Mouse (Mus musculus): ENCODE data around the gene Egfl8.

The Egfl8 gene

DNA sequence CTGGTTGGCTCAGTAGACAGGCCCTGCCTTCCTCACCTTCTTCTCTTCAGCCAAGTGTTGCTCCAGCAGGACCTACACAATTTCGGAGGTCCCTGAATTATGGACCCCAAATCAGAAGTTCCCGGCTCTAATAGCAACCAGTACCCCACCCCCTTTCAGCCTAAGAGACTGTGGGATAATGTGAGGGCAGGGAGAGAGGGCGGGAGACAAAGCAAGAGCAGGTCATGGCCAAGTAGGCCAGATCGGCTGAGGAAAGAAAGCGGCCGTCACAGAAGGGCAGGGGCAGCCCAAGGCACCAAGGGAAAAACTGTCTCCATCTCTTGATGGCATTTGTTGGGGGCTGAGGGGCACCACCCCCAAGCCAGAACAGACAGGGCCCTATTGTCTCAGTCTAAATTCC is at the start of gene Egfl8:
Egfl8 (minus strand) TSS at position 101 of the 400 bp plus-strand sequence.
- DNase-seq (ENCODE audit: low spot score): no peak

DNA sequence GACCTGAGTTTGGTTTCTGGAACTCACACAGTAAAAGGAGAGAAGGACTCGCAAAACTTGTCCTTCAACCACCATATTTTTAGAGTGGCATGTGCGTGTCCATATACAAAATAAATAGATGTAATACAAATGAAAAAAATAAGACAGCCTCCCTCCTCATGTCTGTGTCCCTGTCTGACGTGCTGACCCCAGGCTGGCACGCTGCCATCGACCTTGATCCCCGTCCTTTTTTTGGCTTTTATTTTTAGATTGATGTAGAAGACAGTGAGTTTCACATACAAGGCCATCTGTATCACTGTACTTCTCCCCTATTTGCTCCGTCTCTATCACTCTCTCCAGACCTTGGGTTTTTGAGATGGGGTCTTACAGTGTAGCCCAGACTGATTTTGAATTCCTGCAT is 48.7 kb upstream of the Egfl8 start:
- DNase-seq (ENCODE audit: low spot score): no peak

- no peak for DNase-seq (ENCODE audit: low spot score)
These were observed 47.8 kb upstream of the Egfl8 start for GRCm38 (mm10) chr17:34663558-34663957.

DNA sequence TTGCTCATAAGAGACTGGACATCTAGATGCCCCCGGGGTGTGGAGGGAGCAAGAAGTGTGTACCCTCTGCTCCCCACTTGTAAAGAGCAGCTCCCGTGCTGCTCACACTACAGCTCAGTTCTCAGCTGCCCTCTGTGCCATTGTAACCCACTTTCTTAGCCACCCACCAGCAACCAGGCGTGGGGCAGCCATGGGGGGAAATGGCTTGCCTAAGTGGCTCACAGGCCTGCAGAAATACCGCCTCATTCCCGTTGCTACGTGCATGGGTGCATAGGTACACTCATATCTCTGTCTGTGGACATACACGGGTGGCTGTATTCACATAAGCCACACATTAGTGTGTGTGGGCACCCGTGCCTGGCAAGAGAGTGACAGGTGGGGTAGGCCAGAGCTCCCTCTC is 47.2 kb upstream of the Egfl8 start:
- no peak for DNase-seq (ENCODE audit: low spot score)

DNA sequence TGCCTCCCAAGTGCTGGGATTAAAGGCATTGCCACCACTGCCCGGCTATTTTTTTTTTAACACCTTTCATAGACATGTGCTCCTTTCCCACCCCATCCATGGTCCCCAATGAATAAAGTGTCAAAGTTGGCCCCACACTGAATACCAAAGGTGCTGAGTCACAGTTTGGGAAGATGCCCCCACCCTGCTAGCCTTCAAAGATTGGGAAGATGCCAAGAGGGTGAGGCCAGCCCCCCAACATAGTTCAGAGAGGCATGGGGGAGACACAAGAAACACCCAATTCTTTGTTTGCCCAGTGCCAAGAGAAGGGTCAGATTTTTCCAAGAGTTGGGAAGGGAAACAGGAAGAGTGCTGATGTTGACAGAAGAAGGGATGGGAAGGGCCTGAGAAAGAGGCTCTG is 46.7 kb upstream of the Egfl8 start:
- no peak for DNase-seq (ENCODE audit: low spot score)

DNA sequence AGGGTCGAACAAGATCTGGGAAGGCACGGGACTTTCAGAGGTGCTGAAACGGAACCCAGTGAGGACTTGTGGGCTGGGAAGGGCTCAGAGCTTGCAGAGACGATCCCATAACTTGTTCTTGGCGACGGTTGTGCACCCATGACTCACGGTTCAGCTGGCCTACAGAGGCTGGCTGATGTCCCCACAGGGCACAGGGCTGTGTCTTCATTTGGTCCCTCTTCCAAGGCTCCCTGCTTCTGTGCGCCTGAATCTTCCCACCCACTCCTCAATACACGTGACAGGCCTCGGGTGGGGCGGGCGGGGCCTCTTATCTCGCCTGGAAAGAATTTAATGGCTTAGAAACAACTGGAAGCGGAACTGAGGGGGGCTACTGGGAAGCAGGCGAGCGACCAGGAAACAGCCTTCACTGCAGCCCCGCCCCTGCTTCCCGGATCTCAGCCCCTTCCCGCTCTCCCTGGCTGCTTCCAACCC is 45.4 kb upstream of the Egfl8 start:
- DNase-seq (ENCODE audit: low spot score): no peak

DNA sequence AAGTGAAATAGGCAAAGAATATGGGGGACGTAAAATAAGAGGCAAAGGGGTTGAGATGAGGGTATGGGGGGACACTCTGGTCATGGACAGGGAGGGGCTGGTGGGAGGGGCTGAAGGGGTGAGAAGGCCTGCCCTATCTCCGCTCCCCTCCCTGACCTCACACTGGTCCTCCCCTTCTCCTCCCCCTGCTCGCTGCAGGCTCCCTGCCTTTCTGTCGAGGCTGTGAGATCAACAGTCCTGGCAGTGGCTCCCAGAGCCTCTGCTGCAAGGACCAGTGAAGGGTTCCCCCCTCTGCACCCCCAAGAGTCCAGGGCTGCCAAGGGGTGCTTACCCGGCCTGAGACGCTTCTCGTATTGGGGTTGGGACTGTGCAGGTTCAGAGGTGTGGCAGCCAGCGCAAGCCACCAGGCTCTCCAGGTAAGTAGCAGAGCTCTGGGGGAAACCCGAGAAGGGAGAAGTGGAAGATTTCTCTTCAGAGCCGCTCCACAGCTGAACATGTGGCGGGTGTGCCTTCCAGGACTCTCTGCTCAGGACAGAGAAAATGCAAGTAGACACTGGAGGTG is 44.6 kb upstream of the Egfl8 start:
- no peak for DNase-seq (ENCODE audit: low spot score)

DNA sequence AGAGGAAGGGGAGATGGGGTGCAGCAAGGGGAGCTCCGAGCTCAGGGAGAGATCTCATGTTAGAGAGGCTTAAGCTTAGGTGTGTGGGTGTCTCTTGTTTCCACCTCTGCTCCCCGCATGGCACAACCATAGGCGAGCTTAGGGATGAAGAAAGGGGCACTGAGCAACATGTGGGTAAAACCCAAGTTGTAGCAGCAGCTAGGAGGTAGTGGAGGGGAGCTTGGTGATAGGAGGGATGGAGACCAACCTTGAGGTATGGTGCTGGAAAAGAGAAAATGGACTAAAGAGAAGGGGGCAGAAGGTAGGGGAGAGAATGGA is 44.1 kb upstream of the Egfl8 start:
- DNase-seq (ENCODE audit: low spot score): no peak

- no peak for DNase-seq (ENCODE audit: low spot score)
These were observed 43.6 kb upstream of the Egfl8 start for GRCm38 (mm10) chr17:34659181-34659896.

DNA sequence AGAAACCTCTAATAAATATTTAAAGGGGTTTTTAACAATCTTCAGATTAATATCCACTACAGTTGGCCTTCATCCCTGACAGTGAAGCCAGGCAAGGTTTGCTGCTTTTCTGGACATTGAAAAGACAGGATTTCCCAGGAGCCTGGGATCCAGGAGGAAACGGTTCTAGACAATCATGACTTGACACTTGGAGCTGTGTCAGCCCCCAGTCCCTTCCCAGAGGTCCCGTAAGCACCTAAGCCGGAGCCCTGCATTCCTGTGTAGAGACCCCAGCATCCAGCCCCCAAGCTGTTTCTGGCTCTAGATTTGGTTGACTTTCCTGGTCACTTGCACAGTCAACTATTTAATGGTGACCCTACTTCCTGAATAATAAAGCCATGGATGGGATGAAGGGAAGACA is 42.8 kb upstream of the Egfl8 start:
- no peak for DNase-seq (ENCODE audit: low spot score)

- no peak for DNase-seq (ENCODE audit: low spot score)
These were observed 42.4 kb upstream of the Egfl8 start for GRCm38 (mm10) chr17:34658145-34658544.

- DNase-seq (ENCODE audit: low spot score): no peak
These were observed 41.5 kb upstream of the Egfl8 start for GRCm38 (mm10) chr17:34657271-34657670.

- DNase-seq (ENCODE audit: low spot score): no peak
These were observed 40.9 kb upstream of the Egfl8 start for GRCm38 (mm10) chr17:34656666-34657065.

DNA sequence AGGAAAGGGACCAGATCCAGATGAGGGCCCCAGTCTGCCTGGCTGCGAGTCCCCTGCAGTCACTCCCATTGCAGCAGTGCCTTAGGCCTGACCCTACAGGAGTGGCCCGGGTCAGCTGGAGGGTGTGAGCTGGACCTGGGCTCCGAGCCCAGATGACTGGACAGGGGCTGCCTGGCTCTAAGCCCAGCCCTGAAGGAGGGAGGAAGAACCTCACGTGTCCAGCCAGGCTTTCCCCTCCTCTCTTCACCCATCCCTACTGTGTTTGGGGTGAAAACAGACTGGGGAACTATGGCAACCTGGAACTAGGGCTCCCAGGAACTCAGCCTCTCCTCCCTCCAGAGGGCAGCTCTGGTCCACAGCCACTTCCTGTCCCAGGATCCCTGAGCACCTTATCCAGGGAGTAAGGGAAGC is 39.8 kb upstream of the Egfl8 start:
- DNase-seq (ENCODE audit: low spot score): no peak

DNA sequence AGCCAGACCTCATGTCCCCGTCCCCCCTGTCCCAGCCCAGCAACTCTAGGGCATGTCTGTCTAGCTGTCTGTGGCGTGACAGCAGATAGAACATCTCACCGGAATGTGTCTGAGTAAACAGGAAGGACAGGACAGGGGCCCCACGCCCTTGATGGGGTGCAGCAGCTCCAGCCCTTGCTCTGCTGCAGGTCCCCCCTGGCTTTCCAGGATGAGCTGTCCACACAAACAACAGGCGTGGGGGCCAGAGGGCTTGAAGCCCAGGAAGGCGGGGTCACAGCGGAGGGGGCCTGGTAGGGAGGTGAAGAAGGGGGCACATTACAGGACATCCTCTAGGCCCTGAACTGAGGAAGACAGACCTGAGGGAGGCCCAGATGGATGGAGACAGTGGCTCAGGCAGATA is 39.4 kb upstream of the Egfl8 start:
- DNase-seq (ENCODE audit: low spot score): no peak

DNA sequence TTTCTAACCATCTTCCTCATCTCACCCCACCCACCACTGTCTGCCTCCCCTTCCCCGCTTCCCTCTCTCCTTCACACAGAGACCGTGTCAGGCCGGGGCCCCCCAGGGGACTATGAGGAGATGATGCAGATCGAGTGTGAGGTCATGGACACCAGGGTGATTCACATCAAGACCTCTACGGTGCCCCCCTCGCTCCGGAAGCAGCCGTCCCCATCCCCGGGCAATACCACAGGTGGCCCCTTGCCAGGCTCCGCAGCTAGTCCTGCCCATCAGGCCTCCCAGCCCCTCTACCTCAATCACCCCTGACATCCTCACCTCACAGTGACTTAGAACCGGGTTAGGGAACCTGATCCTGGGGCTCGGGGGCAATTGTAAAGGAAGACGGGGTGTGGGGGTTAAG is 38.6 kb upstream of the Egfl8 start:
- DNase-seq (ENCODE audit: low spot score): no peak

DNA sequence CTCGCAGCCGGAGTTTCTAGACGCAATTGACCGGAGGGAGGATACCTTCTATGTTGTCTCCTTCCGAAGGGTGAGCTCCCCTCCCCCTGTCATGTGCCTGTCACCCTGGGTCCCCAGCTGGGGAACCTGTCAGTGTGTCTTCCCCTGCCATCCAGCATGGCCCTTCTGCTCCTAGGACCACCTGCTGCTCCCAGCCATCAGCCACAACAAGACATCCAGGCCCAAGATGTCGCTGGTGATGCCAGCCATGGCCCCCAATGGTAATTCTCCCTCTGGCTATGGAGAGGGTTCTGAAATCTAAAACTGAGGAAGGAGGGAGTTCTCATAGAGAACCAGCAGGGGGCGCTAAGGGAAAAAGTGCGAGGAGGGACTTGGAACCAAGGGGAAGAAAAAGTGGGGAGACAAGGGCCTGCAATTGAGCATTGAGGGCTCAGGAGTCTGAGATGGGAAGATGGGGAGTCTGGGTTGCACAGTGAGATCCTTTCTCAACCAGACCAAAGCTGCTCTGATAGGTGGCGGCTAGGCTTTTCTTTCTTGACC is 38.0 kb upstream of the Egfl8 start:
- DNase-seq (ENCODE audit: low spot score): no peak

DNA sequence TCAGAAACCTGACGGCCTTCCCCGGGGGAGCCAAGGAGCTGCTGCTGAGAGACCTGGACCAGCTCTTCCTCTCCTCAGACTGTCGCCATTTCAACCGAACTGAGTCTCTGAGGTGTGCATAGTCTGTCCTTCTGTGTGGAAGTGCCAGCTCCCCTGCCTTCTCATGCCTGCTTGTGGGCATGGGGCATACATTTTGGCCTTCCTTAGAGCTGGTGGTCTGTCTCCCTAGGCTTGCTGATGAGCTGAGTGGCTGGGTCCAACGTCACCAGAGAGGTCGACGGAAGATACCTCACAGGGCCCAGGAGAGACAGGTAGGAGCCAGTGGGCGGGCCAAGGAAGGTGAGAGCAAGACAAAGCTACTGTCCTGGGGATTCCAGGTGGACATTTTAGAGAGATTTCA is 37.2 kb upstream of the Egfl8 start:
- no peak for DNase-seq (ENCODE audit: low spot score)

DNA sequence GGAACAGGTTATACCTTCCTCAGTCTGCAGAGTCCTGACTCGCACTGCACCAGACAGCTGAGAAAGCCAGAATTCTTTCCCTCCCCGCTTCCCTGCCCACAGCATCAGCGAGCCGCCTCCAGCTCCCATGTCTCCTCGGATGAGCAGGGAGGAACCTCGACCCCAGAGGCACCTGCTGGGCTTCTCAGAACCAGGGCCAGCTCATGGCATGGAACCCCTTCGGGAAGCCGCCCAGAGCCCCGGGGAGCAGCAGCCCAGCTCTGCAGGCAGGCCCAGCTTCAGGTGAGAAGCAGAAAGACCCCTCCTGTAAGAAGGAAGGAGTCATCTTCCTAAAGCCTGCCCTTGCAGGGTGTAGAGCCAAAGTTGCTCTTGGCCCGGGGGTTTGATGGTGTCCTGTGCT is 36.8 kb upstream of the Egfl8 start:
- DNase-seq (ENCODE audit: low spot score): no peak

DNA sequence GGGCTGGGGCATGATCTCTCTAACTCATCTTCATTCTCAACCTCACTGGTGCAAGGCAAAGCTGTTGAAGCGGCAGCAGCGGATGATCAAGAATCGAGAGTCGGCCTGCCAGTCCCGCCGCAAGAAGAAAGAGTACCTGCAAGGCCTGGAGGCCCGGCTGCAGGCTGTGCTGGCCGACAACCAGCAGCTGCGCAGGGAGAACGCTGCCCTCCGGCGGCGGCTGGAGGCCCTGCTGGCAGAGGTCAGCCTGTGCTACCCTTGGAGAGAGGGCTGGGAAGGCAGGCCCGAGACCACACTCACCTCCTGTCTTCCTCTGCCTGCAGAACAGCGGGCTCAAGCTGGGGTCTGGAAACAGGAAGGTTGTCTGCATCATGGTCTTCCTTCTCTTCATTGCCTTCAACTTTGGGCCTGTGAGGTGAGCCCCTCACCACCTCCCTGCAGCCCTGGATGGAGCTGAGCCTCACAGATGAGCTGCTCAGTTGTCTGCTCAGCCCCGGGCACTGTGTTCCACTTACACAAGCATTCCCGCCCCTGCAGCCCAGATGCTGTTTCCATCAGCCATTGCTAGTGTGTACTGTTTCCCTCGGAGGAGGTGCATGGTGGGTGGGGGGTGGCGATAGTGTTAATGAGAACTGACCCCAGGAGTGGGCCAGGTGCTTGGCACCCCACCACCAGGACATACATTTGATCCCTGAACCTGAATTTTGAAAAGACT is 35.9 kb upstream of the Egfl8 start:
- DNase-seq (ENCODE audit: low spot score): no peak

DNA sequence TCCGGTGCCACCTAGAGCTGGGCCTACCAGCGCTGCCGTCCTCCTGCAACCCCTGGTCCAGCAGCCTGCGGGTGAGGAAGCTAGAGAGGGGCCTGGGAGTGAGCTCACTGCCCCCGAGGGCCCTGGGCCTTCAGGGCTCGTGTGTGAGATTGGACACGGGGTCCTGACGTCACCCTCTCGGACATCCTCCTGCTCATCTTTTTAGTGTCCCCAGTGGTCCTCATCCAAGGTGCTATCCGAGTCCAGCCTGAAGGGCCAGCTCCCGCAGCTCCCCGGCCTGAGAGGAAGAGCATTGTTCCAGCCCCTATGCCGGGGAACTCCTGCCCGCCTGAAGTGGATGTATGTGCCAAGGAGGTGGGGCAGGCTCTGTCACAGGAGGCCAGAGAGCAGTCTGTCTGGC is 35.0 kb upstream of the Egfl8 start:
- DNase-seq (ENCODE audit: low spot score): no peak

DNA sequence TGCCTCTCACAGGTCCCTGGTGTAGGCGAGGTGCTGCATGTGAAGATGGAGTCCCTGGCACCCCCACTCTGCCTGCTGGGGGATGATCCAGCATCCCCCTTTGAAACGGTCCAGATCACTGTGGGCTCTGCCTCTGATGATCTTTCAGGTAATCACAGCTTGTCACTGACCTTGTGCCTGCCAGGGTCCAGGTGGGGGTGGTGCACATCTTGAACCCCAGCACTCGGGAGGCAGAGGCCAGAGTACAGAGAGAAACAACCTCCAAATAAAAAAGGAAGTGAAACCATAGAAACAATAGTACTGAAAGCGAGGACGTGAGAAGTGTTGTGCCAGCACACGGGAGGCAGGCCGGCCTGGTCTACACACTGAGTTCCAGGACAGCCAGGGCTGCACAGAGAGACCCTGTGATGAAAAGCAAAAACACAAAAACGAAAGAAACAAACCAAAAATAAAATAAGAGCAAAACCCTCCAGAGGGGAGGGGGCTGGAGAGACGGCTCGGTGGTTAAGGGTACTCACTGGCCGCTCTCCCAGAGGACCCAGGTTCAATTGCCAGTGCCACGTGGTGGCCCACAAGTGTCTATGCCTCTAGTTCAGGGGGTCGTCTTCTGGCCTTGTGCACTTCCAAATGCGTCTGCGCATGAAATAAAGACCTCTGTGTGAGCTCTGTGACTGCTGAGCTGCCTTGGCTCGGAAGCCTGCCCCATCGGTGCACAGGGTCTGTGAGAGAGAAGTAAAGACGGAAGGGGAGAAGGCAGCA is 33.5 kb upstream of the Egfl8 start:
- DNase-seq (ENCODE audit: low spot score): no peak

All from layer of hippocampus, adult 9-10 months (tissue).